In genomic region chr13:76967588-76967987, GRCm38 (mm10) we compare ENCODE assay signal across 31 mouse cellular contexts.
"Had no signal": no experiment of that assay in that cellular context is flagged by ENCODE, and none has a peak within 500 bp of the region (broad histone marks: within the 10 kb centered on the region; RNA-seq: fewer than 3 reads in every experiment).

No protein-coding gene starts in this region.

- H3K4me2 ChIP-seq: limb, embryonic 12.5 days; limb, embryonic 13.5 days; limb, embryonic 15.5 days; liver, embryonic 11.5 days; liver, embryonic 12.5 days; liver, embryonic 13.5 days; liver, embryonic 15.5 days; lung, embryonic 14.5 days; lung, embryonic 15.5 days; midbrain, embryonic 11.5 days; midbrain, embryonic 12.5 days; midbrain, embryonic 13.5 days; midbrain, embryonic 15.5 days; neural tube, embryonic 12.5 days had no signal

- H3K4me3 ChIP-seq: limb, embryonic 10.5 days; limb, embryonic 12.5 days; limb, embryonic 13.5 days; limb, embryonic 15.5 days; liver, embryonic 12.5 days; liver, embryonic 13.5 days; liver, embryonic 15.5 days; lung, embryonic 15.5 days; megakaryocyte, embryonic 14.5 days; midbrain, embryonic 10.5 days; midbrain, embryonic 12.5 days; midbrain, embryonic 13.5 days; midbrain, embryonic 15.5 days; myocyte; neural tube, embryonic 12.5 days had no signal

- H3K4me1 ChIP-seq: limb, embryonic 12.5 days; limb, embryonic 13.5 days; limb, embryonic 15.5 days; liver, embryonic 12.5 days; liver, embryonic 13.5 days; liver, embryonic 15.5 days; lung, embryonic 15.5 days; midbrain, embryonic 10.5 days; midbrain, embryonic 12.5 days; midbrain, embryonic 13.5 days; midbrain, embryonic 15.5 days; neural tube, embryonic 12.5 days had no signal

- DNase-seq: left cerebral cortex, postnatal 4 days; liver; liver, embryonic 13.5 days; liver, postnatal 0 days; lung, adult 18-20 months; lung, adult 2 months; lung, embryonic 14.5 days; lung, postnatal 10 days; lung, postnatal 14 days; lung, postnatal 36 days; lung, postnatal 4 days; midbrain, embryonic 14.5 days had no signal

- H3K36me3 ChIP-seq: limb, embryonic 10.5 days; limb, embryonic 12.5 days; limb, embryonic 13.5 days; limb, embryonic 15.5 days; liver, embryonic 12.5 days; liver, embryonic 13.5 days; liver, embryonic 15.5 days; lung, embryonic 15.5 days; midbrain, embryonic 10.5 days; midbrain, embryonic 12.5 days; midbrain, embryonic 13.5 days; midbrain, embryonic 15.5 days; neural tube, embryonic 12.5 days had no signal

- ATAC-seq: liver, embryonic 12.5 days; liver, postnatal 0 days; lung, postnatal 0 days; midbrain, embryonic 13.5 days; midbrain, embryonic 15.5 days had no signal

- H3K27me3 ChIP-seq: limb, embryonic 15.5 days; liver, embryonic 12.5 days; liver, embryonic 13.5 days; liver, embryonic 15.5 days; lung, embryonic 15.5 days; megakaryocyte, embryonic 14.5 days; midbrain, embryonic 13.5 days; midbrain, embryonic 15.5 days; neural tube, embryonic 12.5 days had no signal

- H3K9ac ChIP-seq: limb, embryonic 12.5 days; limb, embryonic 13.5 days; limb, embryonic 15.5 days; liver, embryonic 12.5 days; liver, embryonic 13.5 days; liver, embryonic 14.5 days; liver, embryonic 15.5 days; liver, postnatal 0 days; lung, embryonic 14.5 days; lung, embryonic 15.5 days; midbrain, embryonic 12.5 days; midbrain, embryonic 13.5 days; midbrain, embryonic 15.5 days; neural tube, embryonic 12.5 days had no signal

- H3K27ac ChIP-seq: limb, embryonic 10.5 days; limb, embryonic 12.5 days; limb, embryonic 13.5 days; limb, embryonic 15.5 days; liver, embryonic 12.5 days; liver, embryonic 13.5 days; liver, embryonic 14.5 days; liver, embryonic 15.5 days; lung, embryonic 15.5 days; macrophage; midbrain, embryonic 10.5 days; midbrain, embryonic 12.5 days; midbrain, embryonic 13.5 days; midbrain, embryonic 15.5 days; neural tube, embryonic 12.5 days had no signal

- H3K9me3 ChIP-seq: limb, embryonic 10.5 days; limb, embryonic 12.5 days; limb, embryonic 13.5 days; limb, embryonic 15.5 days; liver, embryonic 12.5 days; liver, embryonic 13.5 days; liver, embryonic 15.5 days; lung, embryonic 15.5 days; megakaryocyte, embryonic 14.5 days; midbrain, embryonic 10.5 days; midbrain, embryonic 12.5 days; midbrain, embryonic 13.5 days; midbrain, embryonic 15.5 days; neural tube, embryonic 12.5 days had no signal
